Mouse (Mus musculus): ENCODE measurements at regions not wholly inside any gene's neighbourhood (a gene's known extent, or its start where the extent isn't known, plus 50 kb on each side); places are given as distances from the start of the nearest gene placed in this dataset.

DNA sequence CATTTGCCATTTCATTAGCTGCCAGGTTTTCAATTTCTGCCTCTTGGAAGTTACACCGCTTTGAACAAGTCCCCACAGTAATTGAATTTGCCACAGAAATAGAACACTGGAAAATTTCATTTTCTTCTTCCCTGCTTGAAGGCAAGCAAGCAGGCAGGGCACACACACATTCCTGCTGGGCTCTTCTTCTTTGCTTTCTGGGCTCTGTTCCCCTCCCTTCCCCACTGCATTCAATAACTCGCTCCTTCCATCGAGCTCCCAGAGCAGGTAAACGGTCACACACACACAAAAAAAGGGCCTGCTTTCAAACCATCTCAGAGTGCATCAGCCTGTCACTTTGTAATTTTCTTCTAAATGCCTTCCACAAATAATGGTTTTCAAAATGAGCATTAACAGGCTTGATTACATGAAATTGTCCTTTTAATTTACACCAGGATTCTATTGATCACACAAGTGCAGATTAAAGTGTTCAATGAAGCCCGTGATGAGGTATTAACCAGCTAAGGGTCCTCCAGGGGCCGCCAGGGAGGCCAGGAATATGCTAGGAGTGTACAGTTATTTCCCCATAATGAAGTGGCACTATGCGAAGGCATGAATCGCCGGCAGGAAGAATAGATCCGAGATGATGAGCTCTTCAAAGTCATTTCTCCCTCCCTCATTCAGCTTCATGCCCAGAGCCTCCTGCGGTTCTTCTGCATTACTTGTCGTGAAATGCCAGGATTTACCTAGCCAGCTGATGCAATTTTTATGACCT is 186.8 kb downstream of the Gpat3 start:
- TF ChIP-seq CTCF (IDR thresholded peaks at IDR 0.05; ENCODE audit: insufficient read depth, low read length): no peak
- TF ChIP-seq POLR2A (IDR thresholded peaks at IDR 0.05; ENCODE audit: borderline replicate concordance, extremely low read depth, low read depth, low read length): no peak
